Mouse (Mus musculus): Measurements from ENCODE around the gene Syt16.

Syt16 gene

GRCm38 (mm10) chr12:74013739-74014138 is 16.3 kb downstream of the Syt16 start:
- peak; percentile 51 for DNase-seq

DNA sequence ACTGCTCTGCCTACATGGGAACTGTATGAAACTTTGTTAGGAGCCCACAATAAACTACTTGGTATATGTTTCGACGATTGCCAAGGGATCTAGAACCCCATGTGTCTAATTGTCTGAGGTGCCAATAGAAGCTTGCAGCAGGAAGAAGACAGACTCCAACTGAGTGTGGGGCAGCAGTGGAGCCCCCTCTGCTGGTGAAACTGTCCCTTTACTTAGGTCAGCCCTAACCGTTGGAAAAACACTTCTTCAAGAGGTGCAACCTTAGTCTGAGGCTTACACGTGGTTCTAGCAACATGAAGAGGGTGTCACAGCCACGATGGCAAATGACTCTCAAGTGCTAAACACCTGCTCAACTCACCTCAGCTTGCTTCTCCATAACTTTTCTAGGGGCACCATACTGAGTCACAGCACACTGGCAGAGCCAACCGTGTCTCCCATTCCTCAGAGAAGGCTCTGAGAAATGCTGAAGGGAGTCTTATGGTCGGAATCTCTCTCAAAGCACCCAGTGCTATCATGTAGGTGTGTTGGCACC is 17.3 kb downstream of the Syt16 start:
- DNase-seq, result no peak

DNA sequence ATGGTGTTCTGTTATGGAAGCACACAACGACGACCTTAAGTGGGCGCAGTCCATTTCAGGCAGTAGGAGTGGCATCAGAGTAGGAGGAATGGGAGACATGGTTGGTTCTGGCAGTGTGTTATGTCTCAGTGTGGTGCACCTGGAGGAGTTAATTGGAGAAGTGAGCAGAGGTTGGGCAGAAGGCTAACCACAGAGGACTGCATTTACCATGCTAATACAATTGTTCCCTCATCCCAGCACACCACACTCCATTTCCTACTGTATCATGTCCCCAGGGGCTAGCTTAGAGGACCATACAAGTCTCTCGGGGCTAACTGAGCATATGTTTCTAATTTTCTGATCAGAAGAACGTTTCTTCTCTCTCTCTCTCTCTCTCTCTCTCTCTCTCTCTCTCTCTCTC is 18.0 kb downstream of the Syt16 start:
- no peak for DNase-seq

GRCm38 (mm10) chr12:74023260-74023659 is 25.8 kb downstream of the Syt16 start:
- no peak for DNase-seq

GRCm38 (mm10) chr12:74024912-74025311 is 27.5 kb downstream of the Syt16 start:
- no peak for DNase-seq

DNA sequence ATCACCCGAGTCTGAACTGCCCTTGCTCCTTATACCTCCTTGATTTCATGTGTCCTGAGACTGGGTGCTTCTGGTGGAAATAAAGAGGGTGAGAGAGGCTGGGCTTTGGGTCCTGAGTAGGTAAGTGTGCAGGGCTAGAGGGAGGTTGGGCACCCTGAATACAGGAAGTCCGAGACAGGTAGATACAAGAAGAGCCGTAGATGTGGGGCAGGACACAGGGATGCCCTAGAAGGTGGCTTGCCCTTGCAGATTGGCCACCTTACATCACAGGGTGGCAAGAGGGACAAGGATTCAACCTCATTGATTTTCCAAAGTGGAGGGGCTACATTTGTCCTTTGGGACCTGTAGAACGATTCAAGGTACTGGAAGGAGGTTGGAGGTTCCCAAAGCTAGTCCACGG is 45.8 kb downstream of the Syt16 start:
- no peak for DNase-seq

DNA sequence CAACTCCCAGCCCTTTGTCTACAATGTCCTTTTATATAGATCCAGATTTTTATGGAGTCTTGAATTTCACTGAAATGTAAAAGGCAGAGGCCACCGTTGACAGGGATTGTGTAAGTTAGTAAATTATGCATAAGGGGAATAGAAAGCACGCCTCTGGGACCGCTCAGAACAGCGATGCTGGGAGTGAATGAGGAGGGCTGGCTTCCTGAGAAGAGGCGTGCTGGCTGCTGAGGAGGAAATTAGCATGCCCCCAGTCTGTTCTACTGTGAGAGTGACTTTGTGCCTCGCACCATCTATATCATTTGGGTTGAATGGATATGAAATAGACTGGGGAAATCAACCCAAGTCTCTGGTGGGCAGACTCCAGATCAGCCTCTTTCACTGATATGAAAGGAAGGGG is 46.3 kb downstream of the Syt16 start:
- DNase-seq, result no peak

DNA sequence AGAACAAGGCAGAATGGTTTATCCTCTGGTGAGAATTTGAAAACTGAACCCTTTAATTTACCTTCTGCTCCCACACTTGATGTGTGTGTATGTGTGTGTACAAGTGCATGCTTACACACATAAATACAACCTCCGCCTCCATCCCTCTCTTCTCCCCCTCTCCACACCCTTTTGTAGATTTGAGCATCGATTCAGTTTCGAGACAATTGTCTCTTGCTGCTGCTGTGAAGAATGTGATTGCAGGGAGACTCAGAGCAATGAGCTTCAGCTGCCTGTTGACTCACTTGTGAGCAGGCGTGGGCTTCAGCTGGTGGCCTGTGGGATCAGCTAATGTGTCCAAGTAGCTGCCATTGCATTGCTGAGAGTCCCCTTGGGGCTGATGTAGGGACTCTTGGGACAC is 46.8 kb downstream of the Syt16 start:
- no peak for DNase-seq

DNA sequence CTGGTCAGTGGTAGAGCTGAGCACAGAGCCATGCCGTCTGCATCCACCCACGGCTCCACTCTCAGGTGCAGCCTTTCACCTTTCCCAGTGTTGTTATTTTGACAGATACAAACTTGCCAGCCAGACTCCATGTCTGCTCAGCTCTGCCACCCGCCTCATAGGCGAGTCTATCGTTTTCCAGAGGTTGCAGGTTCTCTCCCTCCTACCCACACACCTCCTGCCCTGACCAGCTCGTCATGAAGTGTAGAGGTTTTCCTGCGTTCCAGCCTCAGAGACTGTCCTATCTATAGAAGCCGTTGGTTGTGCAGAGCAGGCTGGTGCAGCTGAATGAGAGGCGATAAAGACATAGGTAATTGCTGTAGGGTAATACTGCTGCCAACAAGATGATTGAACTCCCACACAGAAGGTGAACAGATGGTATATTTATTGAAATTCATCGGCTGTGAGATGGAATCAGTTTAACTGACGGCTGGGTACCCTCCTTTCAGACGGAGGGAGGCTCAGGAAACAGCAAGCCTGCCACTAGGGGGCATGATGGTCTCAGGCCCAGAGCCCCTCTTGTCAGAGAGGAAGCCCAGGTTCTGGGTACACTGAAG is 58.0 kb downstream of the Syt16 start:
- DNase-seq, result peak; percentile 6

DNA sequence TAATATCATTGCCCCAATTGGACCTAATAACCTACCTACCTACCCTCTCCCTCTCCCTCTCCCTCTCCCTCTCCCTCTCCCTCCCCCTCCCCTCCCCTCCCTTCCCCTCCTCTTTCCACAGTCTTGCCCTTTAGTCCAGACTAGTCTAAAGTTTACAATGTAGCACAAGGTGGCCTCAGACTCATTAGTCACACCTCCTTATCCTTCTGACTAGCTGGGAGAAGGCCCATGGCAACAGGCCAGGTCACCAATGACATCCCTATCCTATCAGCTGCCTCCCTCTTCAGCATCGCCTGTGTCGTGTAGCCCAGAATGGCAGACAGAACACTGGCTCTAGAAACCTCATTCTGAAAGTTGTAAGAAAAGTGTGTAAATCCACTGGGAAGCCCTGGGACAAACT is 58.7 kb downstream of the Syt16 start:
- DNase-seq, result no peak

DNA sequence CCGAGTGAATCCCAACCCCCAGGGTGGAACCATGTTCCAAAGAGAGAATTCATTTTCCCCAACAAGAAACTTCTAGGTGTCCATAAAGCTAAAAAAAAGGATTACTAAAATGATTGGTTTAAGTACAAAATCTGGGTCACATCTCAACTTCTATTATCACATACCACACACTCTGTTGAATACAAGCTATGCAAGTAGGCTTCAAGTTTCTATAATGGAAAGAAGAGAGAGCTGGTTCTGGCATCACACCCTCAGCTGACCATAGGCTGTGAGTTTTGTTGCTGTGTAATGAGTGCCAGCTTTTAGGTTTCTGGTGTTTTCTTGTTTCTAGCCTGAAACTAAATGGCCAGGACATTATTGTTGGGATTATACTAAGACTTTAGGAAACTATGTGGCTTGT is 65.1 kb downstream of the Syt16 start:
- DNase-seq, result no peak

DNA sequence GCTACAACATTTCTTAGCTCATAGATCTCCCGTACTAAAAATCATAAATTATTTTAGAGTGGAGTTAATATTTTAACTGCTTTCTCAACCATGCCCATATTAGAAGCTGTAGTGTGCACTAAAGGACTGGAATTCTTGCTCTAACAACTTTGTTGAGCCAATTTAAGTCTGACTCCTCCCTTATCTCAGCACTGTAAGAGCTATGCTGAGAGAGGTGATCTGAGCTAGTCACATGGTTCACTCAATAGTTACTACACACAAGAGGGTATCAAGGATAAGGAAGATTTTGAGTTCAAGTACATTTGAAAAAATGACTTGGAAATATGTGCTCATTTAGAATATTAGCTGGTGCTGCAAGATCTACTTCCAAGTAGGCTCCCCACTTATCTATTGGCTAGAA is 71.5 kb downstream of the Syt16 start:
- DNase-seq, result no peak

- no peak for DNase-seq
Measured at GRCm38 (mm10) chr12:74075590-74075989, 78.1 kb downstream of the Syt16 start.

GRCm38 (mm10) chr12:74076091-74076490 is 78.6 kb downstream of the Syt16 start:
- DNase-seq, result no peak

- DNase-seq, result no peak
Measured at GRCm38 (mm10) chr12:74081122-74081521, 83.7 kb downstream of the Syt16 start.

GRCm38 (mm10) chr12:74084389-74084788 is 86.9 kb downstream of the Syt16 start:
- no peak for DNase-seq

- DNase-seq, result no peak
Measured at GRCm38 (mm10) chr12:74087086-74087485, 89.6 kb downstream of the Syt16 start.

- no peak for DNase-seq
Measured at GRCm38 (mm10) chr12:74089342-74090131, 92.1 kb downstream of the Syt16 start.

- no peak for DNase-seq
Measured at GRCm38 (mm10) chr12:74092546-74092945, 95.1 kb downstream of the Syt16 start.

DNA sequence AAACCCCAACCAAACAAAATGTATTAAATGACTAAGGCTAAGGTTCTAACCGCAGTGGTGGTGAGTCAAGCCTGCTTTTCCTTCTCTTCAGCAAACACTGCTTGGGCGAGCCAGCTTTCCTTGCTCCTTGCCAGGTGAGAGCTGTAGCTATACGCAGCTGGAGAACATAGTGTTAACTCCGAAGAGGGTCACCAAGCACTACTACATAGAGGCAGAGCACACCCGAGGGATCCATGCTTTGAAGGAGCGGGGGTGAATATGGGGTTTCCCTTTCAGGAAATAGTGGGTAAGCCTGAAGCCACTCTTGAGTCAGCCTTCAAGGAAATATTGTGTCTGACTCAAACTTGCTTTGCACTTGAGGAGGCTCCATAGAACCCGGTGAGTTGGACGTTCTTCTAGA is 95.6 kb downstream of the Syt16 start:
- no peak for DNase-seq

DNA sequence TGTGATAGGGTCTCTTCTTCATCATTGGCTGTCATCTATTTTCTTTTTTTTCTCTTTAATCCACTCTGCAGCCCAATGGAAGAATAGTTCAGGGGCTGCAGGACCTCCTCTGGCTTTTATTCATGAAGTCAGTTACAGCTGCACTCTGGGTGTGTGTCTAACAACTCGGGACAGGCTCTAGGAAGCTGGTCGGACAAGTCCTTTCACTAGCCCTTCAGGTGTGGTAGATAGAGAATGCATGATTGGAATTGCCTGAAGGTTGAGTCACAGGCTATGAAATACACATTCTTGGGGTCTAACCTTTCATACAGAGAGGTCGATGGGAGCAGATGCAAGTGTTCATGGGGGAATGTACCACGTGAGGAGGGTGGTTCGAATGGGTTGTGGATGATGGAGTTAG is 97.2 kb downstream of the Syt16 start:
- DNase-seq, result no peak

DNA sequence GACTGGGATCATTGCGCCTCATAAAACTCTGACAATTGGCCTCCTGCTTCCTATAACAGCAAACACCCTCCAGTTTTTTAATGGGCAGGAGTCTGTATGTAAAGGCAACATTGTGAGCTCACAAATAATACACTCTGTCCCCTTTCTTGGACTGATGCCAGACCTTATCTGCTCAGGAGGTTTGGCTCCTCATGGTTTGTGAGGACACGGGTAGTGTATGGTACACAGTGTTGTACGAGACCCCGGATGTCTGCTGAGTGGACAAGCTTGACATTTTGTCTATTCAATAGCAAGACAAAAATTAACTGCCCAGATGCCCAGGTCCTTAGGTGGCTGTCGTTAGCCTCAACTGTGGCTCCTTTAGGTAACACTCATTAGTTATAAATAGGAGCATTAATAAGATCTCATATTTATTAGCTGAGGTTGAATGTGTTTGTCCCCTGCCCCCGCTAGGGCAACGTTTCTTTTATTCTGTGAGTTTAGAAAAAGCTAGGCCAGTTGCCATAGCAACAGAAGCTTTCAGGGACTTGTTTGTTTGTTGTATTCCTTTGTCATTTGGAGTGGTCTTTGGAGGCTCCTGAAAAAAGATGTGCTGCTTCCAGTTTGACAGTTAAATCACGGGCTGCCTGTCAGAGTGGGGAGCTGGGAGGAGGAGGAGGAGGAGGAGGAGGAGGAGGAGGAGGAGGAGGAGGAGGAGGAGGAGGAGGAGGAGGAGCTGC is 101.3 kb downstream of the Syt16 start:
- no peak for DNase-seq

DNA sequence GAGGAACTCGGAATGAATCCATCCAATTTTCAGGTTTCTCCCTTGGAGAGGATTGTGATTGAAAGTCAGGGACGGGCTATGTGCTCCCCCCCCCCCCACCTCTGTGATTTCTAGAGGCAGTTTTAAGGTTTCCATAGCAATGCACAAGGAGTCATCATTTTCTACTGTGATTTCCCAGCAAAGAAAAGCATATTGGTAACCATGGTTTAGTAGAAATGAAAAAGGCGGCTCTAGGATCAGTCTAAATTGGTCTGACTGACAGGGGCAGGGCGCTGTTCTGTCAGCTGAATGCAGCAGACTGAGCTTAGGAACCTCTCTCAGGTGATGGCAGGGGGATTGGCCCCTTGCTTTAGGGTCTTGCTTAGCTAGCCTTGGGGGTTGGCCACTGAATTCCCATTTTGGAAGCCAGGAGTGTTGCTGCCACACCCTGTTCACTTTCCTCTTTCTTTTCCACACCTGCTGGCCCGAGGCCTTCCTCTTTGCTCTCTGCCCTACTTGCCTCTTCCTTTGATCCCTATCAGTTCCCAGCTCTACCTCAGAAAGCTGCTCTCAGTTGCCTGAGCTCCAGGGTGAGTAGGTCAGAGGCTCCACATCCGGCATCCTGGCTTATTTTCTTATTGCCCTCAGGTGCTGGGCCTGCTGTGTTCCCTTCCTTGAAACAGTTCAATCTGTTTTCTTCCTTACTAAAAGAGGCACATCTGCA is 108.5 kb downstream of the Syt16 start:
- DNase-seq, result no peak

Measured in cerebellum, adult 11-12 months (tissue).